Mouse (Mus musculus): Measurements from ENCODE around the gene Golim4.

DNA sequence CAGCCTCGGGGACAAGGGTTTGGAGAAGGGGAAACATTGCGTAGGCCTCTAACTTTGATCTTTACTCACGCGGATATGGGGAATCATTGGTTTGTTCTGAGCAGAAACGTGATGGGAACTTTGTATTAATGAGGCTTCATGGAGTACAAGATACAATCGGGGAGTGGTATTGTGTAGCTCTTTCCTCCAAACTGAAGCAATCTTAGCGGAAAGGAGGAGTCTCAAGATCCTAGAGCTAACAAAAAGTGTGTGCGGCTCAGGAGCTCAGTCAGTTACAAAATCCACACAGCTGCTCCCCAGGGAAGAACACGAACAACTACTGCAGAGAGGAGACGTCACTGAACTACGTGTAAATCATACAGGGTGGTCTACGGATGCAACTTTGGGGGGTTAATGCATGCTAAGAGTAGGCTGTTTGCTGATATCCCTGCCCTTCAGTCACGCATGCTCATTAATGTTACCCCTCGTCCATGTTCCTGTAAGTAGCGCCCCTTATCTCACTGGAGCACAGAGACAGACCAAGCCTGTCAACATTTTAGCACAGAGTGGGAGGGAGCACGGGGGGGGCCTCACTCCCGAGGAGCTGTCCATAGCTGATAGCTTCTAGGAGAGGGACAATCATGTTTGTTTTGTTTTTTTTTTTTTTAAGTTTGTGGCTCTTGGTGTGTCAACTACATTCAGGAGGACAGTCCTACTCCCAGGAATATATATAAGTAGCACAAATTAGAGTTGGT lies 38.8 kb downstream of the Golim4 start:
- TF ChIP-seq CTCF (IDR thresholded peaks at IDR 0.05; ENCODE audit: extremely low read depth, insufficient read depth, insufficient read length, insufficient replicate concordance) (no peak), POLR2A (IDR thresholded peaks at IDR 0.05; ENCODE audit: low read depth, low read length) (no peak)
